Mouse (Mus musculus): ENCODE measurements around the gene Cachd1. TPM values are rescaled to one million over a fixed set of nuclear protein-coding genes. Genes with fewer than 3 reads are reported as not detected.

Cachd1 gene
- polyA plus RNA-seq, 1 experiment from 2014 or later = 44.9 TPM

- H3K27me3 ChIP-seq (ENCODE audit: low read depth, poor library complexity, severe bottlenecking) = no peaks in the 10 kb centered on the region
- H3K36me3 ChIP-seq = peaks cover 79% of the 10 kb centered on the region
- no peaks in the 10 kb centered on the region for H3K9me3 ChIP-seq (replicated peaks)
- no peak overlapping the region for H3K4me3 ChIP-seq
- WGBS = 92% methylated on average over 8 of the region's 8 CpGs
- H3K4me1 ChIP-seq = peaks cover 21% of the 10 kb centered on the region
- no peak for DNase-seq (ENCODE audit: low spot score)
- no peak overlapping the region for H3K27ac ChIP-seq
Measured at GRCm38 (mm10) chr4:100951876-100952275, 175.4 kb downstream of the Cachd1 start.

DNA sequence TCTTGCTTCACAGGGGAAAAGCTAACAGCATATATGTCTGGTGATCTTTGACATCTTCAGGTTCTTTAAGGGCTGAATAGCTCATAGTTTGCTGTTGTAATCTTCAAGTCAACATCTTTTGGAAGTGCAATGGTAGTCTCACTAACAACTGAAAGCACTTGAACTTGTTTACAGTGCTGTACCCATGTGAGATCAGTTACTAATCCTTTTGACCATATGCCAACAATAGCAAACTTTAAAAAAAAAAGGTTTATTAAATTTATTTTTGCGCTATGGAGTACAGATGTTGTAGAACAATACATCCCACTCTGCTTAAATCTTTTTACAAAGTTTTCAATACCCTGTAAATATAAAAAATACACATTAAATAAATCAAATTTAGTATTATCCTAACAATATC is 186.9 kb downstream of the Cachd1 start:
- H3K4me3 ChIP-seq = no peak overlapping the region
- no peak for DNase-seq (ENCODE audit: low spot score)
- H3K36me3 ChIP-seq = peaks cover 97% of the 10 kb centered on the region
- H3K4me1 ChIP-seq = 0 out of 2 replicates have a peak, but pooled peaks cover 6% of the 10 kb centered on the region
- WGBS = 98% methylated on average over 1 of the region's 1 CpGs
- no peak overlapping the region for H3K27ac ChIP-seq
- H3K9me3 ChIP-seq (replicated peaks) = no peaks in the 10 kb centered on the region
- no peaks in the 10 kb centered on the region for H3K27me3 ChIP-seq (ENCODE audit: low read depth, poor library complexity, severe bottlenecking)

DNA sequence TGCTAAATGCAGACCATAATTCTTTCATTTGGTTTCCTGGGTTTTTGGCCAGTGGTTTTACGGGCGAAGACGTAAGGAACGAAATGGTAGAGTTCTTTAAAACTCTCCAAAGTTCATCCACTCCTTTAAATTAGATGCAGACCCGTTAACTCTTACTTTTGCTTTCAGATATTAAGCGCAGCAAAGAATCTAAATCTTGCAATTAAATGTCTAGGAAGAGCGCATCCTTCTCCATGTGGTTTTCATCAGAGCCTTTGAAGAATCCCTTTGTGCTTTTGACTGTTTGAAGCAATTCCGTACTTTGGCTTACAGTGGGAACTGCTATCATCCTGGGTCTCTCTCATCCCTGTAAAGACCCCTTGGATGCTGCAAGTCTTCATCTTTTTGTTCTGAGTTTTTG is 187.3 kb downstream of the Cachd1 start:
- Histone ChIP-seq H3K27me3 (ENCODE audit: low read depth, poor library complexity, severe bottlenecking) (no peaks in the 10 kb centered on the region), H3K36me3 (peaks cover 97% of the 10 kb centered on the region), H3K4me1 (0 out of 2 replicates have a peak, but pooled peaks cover 6% of the 10 kb centered on the region), H3K9me3 (replicated peaks) (no peaks in the 10 kb centered on the region), H3K4me3 (no peak overlapping the region), H3K27ac (no peak overlapping the region)
- no peak for DNase-seq (ENCODE audit: low spot score)
- WGBS = 58% methylated on average over 8 of the region's 8 CpGs

DNA sequence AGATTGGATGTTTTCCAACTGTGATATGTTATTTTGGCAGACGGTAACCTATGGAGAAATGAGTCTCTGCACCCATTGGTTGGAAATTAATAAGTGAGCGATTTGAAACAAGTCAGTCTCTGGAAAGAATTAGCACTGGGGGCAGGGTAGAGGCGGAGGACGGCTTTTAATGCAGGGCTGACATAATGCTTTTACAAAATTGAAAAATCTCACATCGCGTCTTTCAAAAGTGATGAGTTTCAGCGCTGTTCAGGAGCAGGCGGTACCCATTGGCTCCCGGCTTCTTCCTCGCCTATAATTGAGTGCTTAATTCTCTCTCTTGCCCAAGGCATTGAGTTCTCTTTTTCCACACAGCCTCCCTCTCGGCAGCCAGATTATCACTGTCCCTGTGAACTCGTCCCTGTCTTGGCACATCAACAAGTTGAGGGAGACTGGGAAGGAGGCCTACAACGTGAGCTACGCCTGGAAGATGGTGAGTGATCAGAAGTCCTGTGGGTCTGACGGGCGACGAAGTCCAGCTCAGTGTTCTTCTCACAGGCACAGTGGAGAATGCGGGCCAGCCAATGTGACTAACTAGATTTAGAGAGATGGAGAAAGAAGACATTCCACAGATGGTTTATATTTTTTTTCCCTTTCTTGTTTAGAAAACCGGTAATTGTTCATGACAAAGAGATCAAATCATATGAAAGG is 191.4 kb downstream of the Cachd1 start:
- peaks cover 95% of the 10 kb centered on the region for H3K36me3 ChIP-seq
- 0 out of 2 replicates have a peak, but pooled peaks cover 6% of the 10 kb centered on the region for H3K4me1 ChIP-seq
- peak overlapping the region; percentile 51; the same call in 1 of the 2 replicates for H3K27ac ChIP-seq
- H3K9me3 ChIP-seq (replicated peaks) = no peaks in the 10 kb centered on the region
- no peaks in the 10 kb centered on the region for H3K27me3 ChIP-seq (ENCODE audit: low read depth, poor library complexity, severe bottlenecking)
- H3K4me3 ChIP-seq = no peak overlapping the region
- DNase-seq (ENCODE audit: low spot score) = no peak
- WGBS = 78% methylated on average over 19 of the region's 19 CpGs

- WGBS = 88% methylated on average over 16 of the region's 16 CpGs
- H3K27ac ChIP-seq = no peak overlapping the region
- no peak for DNase-seq (ENCODE audit: low spot score)
Measured at GRCm38 (mm10) chr4:100973641-100974454, 197.4 kb downstream of the Cachd1 start.

GRCm38 (mm10) chr4:100974455-100975035 is 198.1 kb downstream of the Cachd1 start:
- Histone ChIP-seq H3K27me3 (ENCODE audit: low read depth, poor library complexity, severe bottlenecking) (no peaks in the 10 kb centered on the region), H3K4me1 (no peaks in the 10 kb centered on the region), H3K36me3 (peaks cover 97% of the 10 kb centered on the region), H3K4me3 (no peak overlapping the region), H3K9me3 (replicated peaks) (no peaks in the 10 kb centered on the region), H3K27ac (no peak overlapping the region)
- WGBS = 93% methylated on average over 14 of the region's 14 CpGs
- no peak for DNase-seq (ENCODE audit: low spot score)

More at GRCm38 (mm10) chr4:100973641-100974454, 197.4 kb downstream of the Cachd1 start:
- Histone ChIP-seq H3K27me3 (ENCODE audit: low read depth, poor library complexity, severe bottlenecking) (no peaks in the 10 kb centered on the region), H3K4me3 (no peak overlapping the region), H3K4me1 (no peaks in the 10 kb centered on the region), H3K9me3 (replicated peaks) (no peaks in the 10 kb centered on the region), H3K36me3 (peaks cover 97% of the 10 kb centered on the region)

- H3K9me3 ChIP-seq (replicated peaks) = no peaks in the 10 kb centered on the region
- no peak overlapping the region for H3K4me3 ChIP-seq
- DNase-seq (ENCODE audit: low spot score) = no peak
- H3K4me1 ChIP-seq = no peaks in the 10 kb centered on the region
- H3K27ac ChIP-seq = no peak overlapping the region
- 93% methylated on average over 7 of the region's 7 CpGs for WGBS
- peaks cover 99% of the 10 kb centered on the region for H3K36me3 ChIP-seq
- no peaks in the 10 kb centered on the region for H3K27me3 ChIP-seq (ENCODE audit: low read depth, poor library complexity, severe bottlenecking)
Measured at GRCm38 (mm10) chr4:100977522-100977921, 201.0 kb downstream of the Cachd1 start.

DNA sequence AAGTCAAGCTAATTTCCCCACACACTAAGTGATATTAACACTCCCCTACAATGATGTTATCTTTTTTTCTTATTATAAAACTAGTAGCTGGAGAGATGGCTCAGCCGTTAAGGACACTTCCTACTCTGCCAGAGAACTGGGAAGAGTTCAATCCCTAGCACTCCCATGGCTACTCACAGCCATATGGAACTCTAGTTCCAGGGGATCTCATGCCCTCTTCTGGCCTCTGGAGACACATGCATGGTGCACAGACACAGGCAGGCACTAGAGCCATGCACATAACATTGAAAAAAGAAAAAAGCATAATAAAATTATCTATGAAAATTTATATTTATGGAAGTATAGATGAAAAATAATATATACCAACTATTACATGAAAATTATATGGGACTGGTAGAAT is 210.7 kb downstream of the Cachd1 start:
- no peak for DNase-seq (ENCODE audit: low spot score)
- no peak overlapping the region for H3K27ac ChIP-seq

GRCm38 (mm10) chr4:100988231-100988799 is 211.8 kb downstream of the Cachd1 start:
- WGBS = 83% methylated on average over 8 of the region's 8 CpGs
- DNase-seq (ENCODE audit: low spot score) = no peak
- no peaks in the 10 kb centered on the region for H3K9me3 ChIP-seq (replicated peaks)
- no peak overlapping the region for H3K4me3 ChIP-seq
- no peak overlapping the region for H3K27ac ChIP-seq
- H3K36me3 ChIP-seq = peaks cover 98% of the 10 kb centered on the region
- no peaks in the 10 kb centered on the region for H3K27me3 ChIP-seq (ENCODE audit: low read depth, poor library complexity, severe bottlenecking)
- no peaks in the 10 kb centered on the region for H3K4me1 ChIP-seq

More for the DNA sequence above, 210.7 kb downstream of the Cachd1 start:
- no peaks in the 10 kb centered on the region for H3K4me1 ChIP-seq
- 86% methylated on average over 1 of the region's 1 CpGs for WGBS
- H3K4me3 ChIP-seq = no peak overlapping the region
- peaks cover 98% of the 10 kb centered on the region for H3K36me3 ChIP-seq
- no peaks in the 10 kb centered on the region for H3K9me3 ChIP-seq (replicated peaks)
- no peaks in the 10 kb centered on the region for H3K27me3 ChIP-seq (ENCODE audit: low read depth, poor library complexity, severe bottlenecking)

- H3K36me3 ChIP-seq = peaks cover 97% of the 10 kb centered on the region
- no peaks in the 10 kb centered on the region for H3K27me3 ChIP-seq (ENCODE audit: low read depth, poor library complexity, severe bottlenecking)
- 80% methylated on average over 4 of the region's 4 CpGs for WGBS
- H3K4me1 ChIP-seq = no peaks in the 10 kb centered on the region
- no peak for DNase-seq (ENCODE audit: low spot score)
- no peaks in the 10 kb centered on the region for H3K9me3 ChIP-seq (replicated peaks)
- no peak overlapping the region for H3K4me3 ChIP-seq
- H3K27ac ChIP-seq = no peak overlapping the region
Measured at GRCm38 (mm10) chr4:100990996-100991395, 214.5 kb downstream of the Cachd1 start.

DNA sequence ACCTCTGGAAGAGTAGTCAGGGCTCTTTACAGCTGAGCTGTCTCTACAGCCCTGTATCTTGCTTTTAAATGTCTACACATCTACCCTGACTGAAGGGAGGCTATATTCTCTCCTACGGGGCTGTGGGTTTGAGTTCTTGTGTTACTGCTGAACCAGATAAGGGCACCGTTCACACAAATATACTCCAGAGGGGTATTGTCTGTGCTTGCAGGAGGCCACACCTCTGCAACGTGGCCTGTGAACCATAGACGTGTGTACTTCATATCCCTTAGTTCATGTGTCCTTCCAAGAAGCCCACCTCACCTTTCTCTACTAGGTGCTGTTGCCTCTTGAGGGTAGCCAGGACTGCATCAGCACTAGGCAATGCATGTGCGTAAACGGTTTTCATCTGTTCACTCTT is 215.6 kb downstream of the Cachd1 start:
- DNase-seq (ENCODE audit: low spot score) = no peak
- peaks cover 99% of the 10 kb centered on the region for H3K36me3 ChIP-seq
- H3K4me3 ChIP-seq = no peak overlapping the region
- no peaks in the 10 kb centered on the region for H3K9me3 ChIP-seq (replicated peaks)
- 96% methylated on average over 6 of the region's 6 CpGs for WGBS
- H3K27ac ChIP-seq = no peak overlapping the region
- H3K27me3 ChIP-seq (ENCODE audit: low read depth, poor library complexity, severe bottlenecking) = no peaks in the 10 kb centered on the region
- no peaks in the 10 kb centered on the region for H3K4me1 ChIP-seq

DNA sequence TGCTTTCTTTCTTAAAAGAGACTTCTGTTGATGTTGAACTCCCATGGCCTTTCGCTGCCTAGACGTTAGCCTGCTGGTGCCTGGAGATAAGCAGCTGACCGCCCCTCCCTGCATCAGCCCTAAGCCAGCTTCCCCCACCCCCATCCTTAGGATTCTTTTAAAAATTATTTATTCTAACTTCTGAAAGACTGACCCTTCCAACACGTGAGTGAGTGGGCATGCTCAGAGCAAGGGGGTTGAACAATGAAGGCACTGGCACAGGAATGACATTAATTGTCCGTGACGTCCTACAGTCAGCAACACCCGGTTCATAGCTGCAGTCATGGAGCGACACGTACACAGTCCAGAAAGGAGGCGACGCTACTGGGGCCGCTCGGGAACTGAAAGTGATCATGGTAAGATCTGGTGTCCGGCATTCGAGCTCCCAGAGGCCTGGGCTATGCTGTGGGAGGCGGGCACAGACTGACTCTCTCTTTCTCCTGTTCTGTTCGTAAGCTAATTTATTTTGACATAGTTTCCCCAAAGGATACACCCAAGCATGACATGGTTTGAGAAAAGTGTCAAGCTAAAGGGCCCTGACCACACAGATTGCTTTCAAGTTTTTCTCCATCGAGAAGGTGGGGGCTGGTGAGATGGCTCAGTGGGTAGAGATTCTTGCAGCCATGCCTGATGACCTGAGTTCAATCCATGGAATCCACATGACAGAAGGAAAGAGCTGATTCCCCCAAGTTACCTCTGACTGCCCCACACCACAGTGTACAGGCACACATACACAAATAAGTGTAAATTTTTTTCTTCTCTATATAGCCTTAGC is 218.2 kb downstream of the Cachd1 start:
- Histone ChIP-seq H3K27me3 (ENCODE audit: low read depth, poor library complexity, severe bottlenecking) (no peaks in the 10 kb centered on the region), H3K27ac (no peak overlapping the region), H3K36me3 (peaks cover 90% of the 10 kb centered on the region), H3K4me1 (no peaks in the 10 kb centered on the region), H3K4me3 (no peak overlapping the region), H3K9me3 (replicated peaks) (no peaks in the 10 kb centered on the region)
- DNase-seq (ENCODE audit: low spot score) = no peak
- WGBS = 85% methylated on average over 18 of the region's 18 CpGs

All from limb, embryonic 10.5 days (tissue).